Mouse (Mus musculus) stomach, postnatal 0 days (tissue): Measurements from ENCODE around the gene Irak1bp1. TPM values are rescaled to one million over a fixed set of nuclear protein-coding genes. Genes with fewer than 3 reads are reported as not detected.

Experiments used
- ATAC-seq: fragments of 200-750 bp; cut with Nextera tagmentation; 2 replicates; pipeline ENCODE4 v1.8.0; 2017; ENCODE audit not compliant: low FRiP score, low TSS enrichment
- DNase-seq: peaks from one replicate; pipeline ENCODE4 v3.0.0-alpha.2; 2016; ENCODE audit warnings: low spot score
- H3K27ac ChIP-seq: fragments of 300-500 bp; sonication (generic); replicated peaks from 2 replicates; pipeline ENCODE4 v1.5.1; 2014; ENCODE audit warnings: mild to moderate bottlenecking, control low read depth
- H3K27me3 ChIP-seq: fragments of 300-500 bp; sonication (generic); 2 replicates; pipeline ENCODE4 v1.6.1; 2014; ENCODE audit warnings: low read length; ENCODE audit not compliant: control insufficient read depth, insufficient read depth
- H3K36me3 ChIP-seq: fragments of 300-500 bp; sonication (generic); 2 replicates; pipeline ENCODE4 v1.6.1; 2014; ENCODE audit warnings: low read length, mixed read lengths; ENCODE audit not compliant: control insufficient read depth, insufficient read depth
- H3K4me1 ChIP-seq: fragments of 300-500 bp; sonication (generic); replicated peaks from 2 replicates; pipeline ENCODE4 v1.6.1; 2014; ENCODE audit warnings: antibody characterized with exemption; ENCODE audit not compliant: control insufficient read depth, insufficient read depth
- H3K4me2 ChIP-seq: fragments of 300-500 bp; sonication (generic); replicated peaks from 2 replicates; pipeline ENCODE4 v1.6.1; 2014; ENCODE audit warnings: low read depth, mild to moderate bottlenecking, control low read depth, moderate library complexity
- H3K4me3 ChIP-seq: fragments of 300-500 bp; sonication (generic); 2 replicates; pipeline ENCODE4 v1.5.1; 2014; ENCODE audit warnings: low read depth, low read length, control low read depth
- H3K9ac ChIP-seq: fragments of 300-500 bp; sonication (generic); 2 replicates; pipeline ENCODE4 v1.6.1; 2014; ENCODE audit warnings: mild to moderate bottlenecking, low read length, control low read depth, mixed read lengths
- H3K9me3 ChIP-seq: fragments of 300-500 bp; sonication (generic); 2 replicates; pipeline ENCODE4 v1.6.1; 2016; ENCODE audit warnings: low read length; ENCODE audit not compliant: control insufficient read depth
- CTCF ChIP-seq: IDR thresholded peaks from 2 replicates; pipeline ENCODE4 v1.5.1; 2016; ENCODE audit warnings: antibody characterized with exemption, low read depth, mild to moderate bottlenecking, moderate library complexity
- EP300 ChIP-seq: optimal IDR thresholded peaks from 2 replicates; pipeline ENCODE3; 2016; ENCODE audit warnings: antibody characterized with exemption
- WGBS: fragments of 180-500 bp; shearing (Covaris S2); extraction: QIAGEN DNeasy Blood & Tissue Kit; methylation state at CpG from one replicate; pipeline ENCODE4 v1.1.7; 2014; 5-methylcytosine and 5-hydroxymethylcytosine counted together
- polyA plus RNA-seq: library from polyadenylated mRNA; unstranded; fragments of >200 nt; fragmentation: Nextera tagmentation; extraction: Ambion mirVana; gene quantifications from 2 replicates; pipeline ENCODE4 v1.2.1, GENCODE M21; 2015

Gene Irak1bp1
- polyA plus RNA-seq, 1 experiment from 2014 or later = 13.0 TPM

DNA sequence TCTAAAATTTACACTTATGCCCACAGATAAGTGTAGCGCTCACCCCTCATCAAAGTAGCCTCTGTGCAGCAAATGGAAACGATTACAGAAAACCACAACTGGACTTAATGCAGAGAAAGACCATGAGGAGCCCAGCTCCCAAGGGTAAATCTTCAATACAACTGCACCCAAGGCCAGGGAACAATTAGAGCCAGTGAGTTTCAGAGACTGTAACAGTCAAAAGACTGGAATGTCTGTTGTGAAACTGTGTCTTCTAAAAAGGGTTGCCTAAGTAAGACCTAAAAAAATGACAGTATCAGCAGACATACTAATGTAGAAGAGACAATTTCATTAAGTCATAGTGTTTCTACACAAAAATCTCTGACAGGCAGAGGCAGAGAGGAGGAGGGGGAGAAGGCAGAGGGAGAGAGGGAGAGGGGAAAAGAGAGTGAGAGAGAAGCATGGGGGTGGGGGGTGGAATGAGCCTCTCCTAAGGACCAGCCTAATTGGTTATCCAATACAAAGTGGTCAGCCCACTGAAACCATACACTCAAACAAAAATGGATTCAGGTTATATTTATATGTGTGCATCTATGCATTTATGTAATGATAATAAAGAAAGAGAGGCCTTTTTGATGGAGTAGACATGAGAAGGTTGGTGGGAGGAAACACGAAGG is 32.6 kb downstream of the Irak1bp1 start:
- peak overlapping the region; percentile 30; the same call in 1 of the 2 replicates for H3K27ac ChIP-seq
- WGBS = 88% methylated on average over 3 of the region's 3 CpGs
- no peaks in the 10 kb centered on the region for H3K4me1 ChIP-seq
- no peak overlapping the region for H3K4me3 ChIP-seq
- DNase-seq = no peak
- no peaks in the 10 kb centered on the region for H3K9me3 ChIP-seq
- H3K9ac ChIP-seq = no peak overlapping the region
- no peak overlapping the region for H3K4me2 ChIP-seq
- H3K36me3 ChIP-seq = no peaks in the 10 kb centered on the region
- TF ChIP-seq CTCF = no peak
- no peak for TF ChIP-seq EP300
- no peak for ATAC-seq
- H3K27me3 ChIP-seq = no peaks in the 10 kb centered on the region

DNA sequence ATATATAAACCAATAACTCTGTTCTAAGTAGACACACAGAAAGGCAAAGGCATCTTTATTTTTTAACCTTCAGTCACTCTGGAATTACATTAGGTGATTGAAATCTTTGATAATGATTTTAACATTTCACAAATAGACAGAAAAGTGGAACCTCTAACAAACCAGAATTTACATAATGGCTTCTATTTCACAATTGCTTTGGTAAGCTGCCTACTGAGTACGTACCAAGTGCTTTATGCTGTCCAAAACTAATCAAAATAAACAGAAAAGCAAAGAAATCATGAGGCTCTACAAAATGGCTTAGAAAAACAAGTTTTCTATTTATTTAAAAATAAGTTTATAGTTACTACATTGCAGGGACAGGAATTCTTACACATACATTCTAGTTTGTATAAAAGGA is 36.8 kb downstream of the Irak1bp1 start:
- H3K4me1 ChIP-seq = no peaks in the 10 kb centered on the region
- ATAC-seq (no peak), DNase-seq (no peak)
- H3K36me3 ChIP-seq = no peaks in the 10 kb centered on the region
- no peak overlapping the region for H3K9ac ChIP-seq
- no peak overlapping the region for H3K4me3 ChIP-seq
- no peak for TF ChIP-seq CTCF
- TF ChIP-seq EP300 = no peak
- 65% methylated on average over 1 of the region's 1 CpGs for WGBS
- H3K27ac ChIP-seq = no peak overlapping the region
- no peaks in the 10 kb centered on the region for H3K27me3 ChIP-seq
- no peaks in the 10 kb centered on the region for H3K9me3 ChIP-seq
- H3K4me2 ChIP-seq = no peak overlapping the region

DNA sequence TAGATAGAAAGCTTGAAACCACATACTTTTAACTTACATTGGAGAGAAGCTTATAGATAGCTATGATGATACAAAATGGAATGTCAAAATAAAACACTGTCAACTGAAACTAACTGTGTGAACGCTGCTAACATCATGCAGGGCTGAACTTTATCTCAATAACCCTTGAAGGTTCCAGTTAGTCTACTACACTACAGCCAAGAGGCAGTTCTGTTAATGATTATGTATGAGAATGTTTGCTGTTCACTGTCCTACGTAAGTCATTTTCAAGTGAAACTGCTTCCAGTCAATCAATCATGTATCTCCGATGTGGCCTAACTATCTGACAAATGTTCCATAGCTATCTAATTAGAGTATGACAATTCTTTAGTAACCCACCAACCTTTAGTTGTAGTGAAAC is 38.4 kb downstream of the Irak1bp1 start:
- Histone ChIP-seq H3K9me3 (no peaks in the 10 kb centered on the region), H3K27me3 (no peaks in the 10 kb centered on the region), H3K4me1 (no peaks in the 10 kb centered on the region), H3K27ac (no peak overlapping the region), H3K4me2 (no peak overlapping the region), H3K4me3 (no peak overlapping the region), H3K36me3 (peaks cover 4% of the 10 kb centered on the region; the same call in 1 of the 2 replicates), H3K9ac (no peak overlapping the region)
- no peak for DNase-seq
- TF ChIP-seq EP300 = no peak
- no peak for TF ChIP-seq CTCF
- no peak for ATAC-seq
- 57% methylated on average over 3 of the region's 3 CpGs for WGBS

DNA sequence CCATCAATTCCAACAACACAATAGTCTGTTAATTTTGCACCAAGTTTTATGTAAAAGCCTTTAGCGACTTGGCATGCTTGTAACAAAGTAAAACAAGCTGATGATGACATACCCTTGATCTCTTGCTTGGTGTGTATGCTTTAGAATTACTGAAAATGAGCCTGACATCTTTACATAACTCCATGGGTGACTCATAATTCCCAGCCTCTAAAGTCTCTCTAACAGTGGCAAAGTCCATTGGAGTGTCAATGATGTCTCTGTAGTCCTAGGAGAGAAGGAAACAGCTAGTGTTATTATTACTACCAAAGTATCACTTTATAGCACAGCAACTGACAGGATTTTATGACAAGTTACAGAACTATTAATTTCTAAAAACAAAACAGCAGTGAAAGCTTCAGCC is 47.7 kb downstream of the Irak1bp1 start:
- ATAC-seq (no peak), DNase-seq (no peak)
- Histone ChIP-seq H3K27ac (no peak overlapping the region), H3K36me3 (peaks cover 27% of the 10 kb centered on the region), H3K4me1 (no peaks in the 10 kb centered on the region), H3K9me3 (no peaks in the 10 kb centered on the region), H3K4me3 (no peak overlapping the region), H3K27me3 (no peaks in the 10 kb centered on the region), H3K4me2 (no peak overlapping the region), H3K9ac (no peak overlapping the region)
- TF ChIP-seq CTCF = no peak
- TF ChIP-seq EP300 = no peak
- 65% methylated on average over 1 of the region's 1 CpGs for WGBS

DNA sequence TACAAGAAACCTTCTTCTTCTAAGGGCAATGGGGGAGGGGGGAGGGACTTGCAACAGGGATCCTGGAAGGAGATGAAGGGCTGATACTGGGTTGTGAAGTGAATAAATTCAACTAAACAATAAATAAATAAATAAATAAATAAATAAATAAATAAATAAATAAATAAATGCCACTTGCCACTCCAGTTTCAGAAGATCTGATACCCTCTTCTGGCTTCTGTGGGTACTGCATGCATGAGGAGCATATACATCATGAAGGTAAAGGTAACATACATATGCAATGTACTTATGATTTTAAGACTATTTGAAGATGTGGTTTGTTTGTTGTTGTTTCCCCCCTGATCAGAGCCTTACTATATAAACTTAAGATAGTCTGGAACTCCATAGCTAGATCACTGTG is 54.8 kb downstream of the Irak1bp1 start:
- TF ChIP-seq EP300 (no peak), CTCF (peak; percentile 27; the same call in 1 of the 2 replicates)
- ATAC-seq = no peak
- peaks cover 9% of the 10 kb centered on the region for H3K36me3 ChIP-seq

DNA sequence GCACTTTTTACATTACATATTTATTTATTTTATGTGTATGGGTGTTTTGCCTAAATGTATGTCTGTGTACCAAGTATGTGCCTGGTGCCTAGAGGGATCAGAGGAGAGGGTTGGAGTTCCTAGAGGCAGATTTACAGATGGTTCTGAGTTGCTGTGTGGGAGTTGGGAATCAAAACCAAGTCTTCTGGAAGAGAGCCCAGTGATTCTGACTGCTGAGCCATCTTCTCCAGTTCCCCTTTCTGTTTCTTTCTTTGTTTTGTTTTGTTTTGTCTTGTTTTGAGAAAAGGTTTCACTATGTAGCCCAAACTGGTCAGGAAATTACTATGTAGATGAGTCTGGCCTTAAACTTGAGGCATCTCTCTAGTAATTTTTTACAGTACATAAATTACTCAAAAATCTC is 59.3 kb downstream of the Irak1bp1 start:
- no peak overlapping the region for H3K4me2 ChIP-seq
- TF ChIP-seq CTCF = no peak
- TF ChIP-seq EP300 = no peak
- H3K9me3 ChIP-seq = no peaks in the 10 kb centered on the region
- H3K36me3 ChIP-seq = peaks cover 10% of the 10 kb centered on the region
- no peak overlapping the region for H3K4me3 ChIP-seq
- no peak overlapping the region for H3K27ac ChIP-seq
- H3K27me3 ChIP-seq = no peaks in the 10 kb centered on the region
- ATAC-seq = no peak
- no peak overlapping the region for H3K9ac ChIP-seq
- no peak for DNase-seq
- H3K4me1 ChIP-seq = no peaks in the 10 kb centered on the region

More for the DNA sequence above, 54.8 kb downstream of the Irak1bp1 start:
- DNase-seq = no peak
- no peak overlapping the region for H3K4me3 ChIP-seq
- no peak overlapping the region for H3K27ac ChIP-seq
- no peaks in the 10 kb centered on the region for H3K27me3 ChIP-seq
- no peak overlapping the region for H3K4me2 ChIP-seq
- no peaks in the 10 kb centered on the region for H3K9me3 ChIP-seq
- H3K9ac ChIP-seq = no peak overlapping the region
- H3K4me1 ChIP-seq = no peaks in the 10 kb centered on the region

Other genes with a start within 250 kb of the Irak1bp1 start
- 22.1 and 24.1 TPM in 2 replicates for gene Phip, start 146.0 kb downstream of the Irak1bp1 start, polyA plus RNA-seq